Mouse (Mus musculus): Measurements from ENCODE around the gene Tmed8.
"Not testable (repeated sequence)": the region's sequence is repeated elsewhere in the genome, so short reads cannot be mapped to it uniquely, and the experiment has no call there.

Gene Tmed8

DNA sequence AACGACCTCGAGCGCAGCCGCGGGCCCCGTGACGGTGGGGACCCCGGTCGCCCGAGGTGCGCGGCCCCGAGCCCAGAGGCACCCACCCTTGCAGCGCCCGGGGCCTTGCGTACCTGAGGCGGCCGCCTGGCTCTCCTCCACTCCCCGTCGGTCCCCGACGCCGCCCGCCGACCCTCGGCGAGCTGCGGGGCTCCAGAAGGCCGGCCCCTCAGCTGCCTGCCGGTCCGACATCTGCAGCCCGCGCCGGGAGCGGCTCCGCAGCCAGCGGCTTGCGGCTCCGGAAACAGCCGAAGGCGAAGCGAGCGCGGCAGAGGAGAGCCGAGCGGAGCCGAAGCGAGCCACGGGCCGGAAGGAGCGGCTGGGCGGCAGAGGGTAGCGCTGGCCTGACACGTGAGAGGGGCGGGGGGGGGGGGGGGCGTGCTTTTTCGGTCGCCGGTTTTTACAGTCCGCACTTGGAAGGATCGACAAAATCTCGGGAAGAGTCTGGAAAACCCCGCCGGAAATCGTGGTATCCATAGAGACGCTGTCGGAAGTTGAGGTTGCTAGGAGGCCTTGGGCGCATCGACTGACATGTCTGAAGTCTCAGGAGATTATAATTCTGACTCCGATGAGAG is at the start of gene Tmed8:
TSS of gene Tmed8 (minus strand) at position 482 of the 614 bp plus-strand sequence.
- in situ Hi-C loops (cut with MseI, MboI), result no loop called here

DNA sequence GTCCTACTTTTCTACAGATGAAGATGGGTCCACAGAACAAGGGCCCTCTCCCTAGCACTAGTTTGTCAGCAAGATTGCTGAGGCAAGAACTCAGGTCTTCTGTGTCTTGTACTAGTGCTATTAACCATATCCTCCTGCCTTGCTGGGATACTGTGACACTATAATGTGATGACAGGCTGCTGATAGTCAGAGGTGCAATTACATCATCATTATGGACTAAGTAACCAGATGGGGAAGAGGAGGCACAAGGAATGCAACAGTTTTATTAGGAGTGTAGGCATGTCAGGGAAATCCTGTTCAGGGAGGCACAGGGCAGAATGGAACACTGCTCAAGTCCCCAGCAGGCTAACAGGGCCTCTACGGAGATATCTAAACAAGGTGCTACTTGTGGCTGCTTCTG is 38.4 kb upstream of the Tmed8 start, which contains the start of gene Noxred1:
TSS of gene Noxred1 (minus strand) at position 101 of the 400 bp plus-strand sequence.
- in situ Hi-C loops (cut with MseI, MboI), result no loop called here

DNA sequence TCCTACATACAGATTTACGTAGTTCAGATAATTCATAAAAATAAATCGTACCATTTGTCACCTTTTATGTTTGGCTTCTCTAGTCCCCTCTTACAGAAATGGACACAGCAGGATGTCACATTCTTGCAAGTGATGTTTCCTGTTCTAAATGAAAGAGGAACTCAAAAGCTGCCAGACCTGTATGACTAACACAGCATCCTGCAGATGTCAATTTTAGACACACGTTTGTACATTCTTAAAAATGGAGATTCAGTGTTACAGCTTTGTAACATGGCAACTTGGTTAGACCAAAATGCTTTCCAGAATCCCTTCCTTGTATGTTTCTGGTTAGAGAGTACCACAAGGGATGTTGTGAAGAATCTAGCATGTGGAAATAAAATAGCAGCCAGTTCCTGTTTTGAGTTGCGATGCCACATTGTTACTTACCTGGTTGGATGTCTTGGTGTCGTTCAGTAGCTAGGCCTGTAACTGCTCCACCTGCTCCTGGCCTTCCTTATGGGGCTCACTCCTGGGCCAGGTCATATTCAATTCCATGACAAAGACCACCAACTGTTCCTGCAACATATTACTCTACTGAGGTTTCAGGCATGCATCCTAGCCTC is 36.7 kb upstream of the Tmed8 start:
- in situ Hi-C loops (cut with MseI, MboI), result no loop called here

DNA sequence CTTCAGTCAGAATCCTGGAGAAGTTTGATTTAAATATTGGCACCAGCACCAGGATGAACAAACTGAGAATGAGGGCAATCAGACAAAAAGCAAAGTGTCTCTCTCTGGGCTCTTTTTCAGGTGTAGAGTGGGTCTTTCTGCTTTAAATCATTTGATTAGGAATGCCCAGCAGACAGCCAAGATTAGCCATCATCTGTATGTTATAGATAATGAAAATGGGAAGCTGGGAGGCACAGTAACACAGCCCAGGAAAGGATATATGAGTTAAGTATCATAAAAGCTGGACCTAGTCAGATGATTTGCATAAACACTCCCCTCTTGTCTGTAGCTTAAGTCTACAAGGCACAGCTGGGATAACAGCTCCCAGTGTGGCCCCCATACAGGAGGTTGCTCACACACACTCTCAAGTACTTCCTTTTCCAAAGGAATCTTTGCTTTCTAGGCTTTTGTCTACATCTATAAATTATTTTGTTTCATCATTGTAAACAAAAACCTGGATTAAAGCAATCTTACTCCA is 30.2 kb upstream of the Tmed8 start:
- in situ Hi-C loops (cut with MseI, MboI), result no loop called here

DNA sequence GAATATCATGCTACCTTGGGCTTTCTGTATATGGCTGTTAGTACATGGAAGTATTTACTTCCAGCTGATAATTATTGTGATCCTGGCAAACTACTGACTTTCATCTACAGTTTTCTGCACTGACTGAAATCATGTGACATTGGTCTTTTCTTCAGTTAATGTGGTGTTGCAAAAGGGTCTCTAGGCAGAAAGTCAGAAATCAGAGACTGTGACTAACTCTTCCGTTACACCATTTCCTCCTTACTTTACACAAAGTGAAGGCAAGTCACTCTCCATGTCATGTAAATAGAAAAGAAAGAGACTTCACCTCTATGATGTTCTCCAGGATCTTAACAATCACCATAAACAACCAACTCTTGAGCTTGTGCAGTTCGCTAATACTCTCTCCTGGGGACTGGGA is 29.4 kb upstream of the Tmed8 start:
- in situ Hi-C loops (cut with MseI, MboI), result no loop called here

DNA sequence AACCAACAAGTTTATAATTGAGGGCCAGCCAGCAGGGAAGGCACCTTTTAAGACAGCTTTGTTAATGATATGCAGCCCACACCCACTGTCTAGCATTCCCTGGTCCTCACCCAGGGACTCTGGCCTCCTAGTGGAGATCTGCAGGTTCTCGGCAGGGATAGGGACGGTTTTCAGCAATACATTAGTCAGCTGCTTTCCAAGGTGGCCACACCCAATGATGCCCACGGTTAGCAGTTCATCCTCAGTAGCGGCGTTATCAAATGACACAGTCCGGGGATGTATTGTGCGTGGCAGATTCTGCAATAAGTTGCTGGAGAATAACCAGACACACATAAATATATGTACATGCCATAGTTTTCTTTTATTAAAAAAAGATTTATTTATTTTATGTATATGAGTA is 26.5 kb upstream of the Tmed8 start:
- in situ Hi-C loops (cut with MseI, MboI), result no loop called here

DNA sequence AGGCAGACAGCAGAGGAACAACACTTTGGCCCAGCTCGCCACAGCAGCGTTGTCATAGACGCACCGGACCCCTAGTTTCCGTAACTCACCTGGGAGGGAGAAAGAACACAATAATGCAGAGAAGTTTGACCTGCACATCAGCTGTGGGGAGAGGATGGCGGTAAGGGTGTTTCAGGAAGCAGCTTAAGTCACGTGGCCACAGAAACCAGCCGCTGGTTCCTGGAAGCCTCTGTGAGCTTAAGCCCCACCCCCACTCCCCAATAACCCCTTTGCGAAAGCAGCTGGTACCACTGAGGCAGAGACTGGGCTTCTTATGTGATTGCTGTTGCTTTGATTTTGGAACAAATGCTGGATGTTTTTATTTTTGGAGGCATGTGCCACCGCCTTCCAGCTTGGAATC is 24.7 kb upstream of the Tmed8 start:
- in situ Hi-C loops (cut with MseI, MboI), result no loop called here

DNA sequence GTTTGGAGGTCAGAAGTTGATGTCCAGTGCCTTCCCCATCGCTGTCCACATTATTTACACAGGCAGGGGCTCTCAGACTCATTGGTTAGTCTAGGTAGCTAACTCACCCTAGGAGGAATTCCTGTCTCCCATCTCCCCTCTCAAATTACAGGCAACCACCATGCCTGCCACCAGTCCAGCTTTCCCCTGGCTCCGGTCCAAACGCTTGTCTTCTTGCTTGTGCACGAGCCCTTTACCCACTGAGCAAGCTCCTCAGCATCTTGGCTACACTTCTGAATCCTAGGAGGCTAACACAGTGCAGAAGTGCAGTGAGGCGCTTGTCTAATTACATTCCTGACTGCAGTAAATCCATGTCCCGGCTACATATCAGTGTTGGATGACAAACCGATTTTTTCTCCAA is 19.1 kb upstream of the Tmed8 start:
- in situ Hi-C loops (cut with MseI, MboI), result no loop called here

DNA sequence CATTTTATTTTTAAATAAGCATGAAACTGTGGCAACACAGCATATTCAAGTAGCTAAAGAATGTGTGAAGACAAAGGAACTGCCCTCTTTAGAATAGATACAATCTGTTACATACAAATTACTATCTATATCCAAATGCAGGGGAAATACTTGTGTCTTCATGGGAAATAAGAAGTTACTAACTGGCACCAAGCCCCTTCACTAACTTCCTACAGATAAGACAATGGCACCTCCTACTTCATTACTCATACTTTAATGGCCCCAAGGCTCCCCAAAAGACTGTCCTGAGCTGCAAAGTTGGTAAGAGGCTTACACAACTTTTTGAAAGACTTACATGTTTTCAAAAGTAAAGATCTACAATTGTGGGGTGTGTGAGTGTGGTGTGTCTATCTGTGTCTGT is 17.3 kb upstream of the Tmed8 start:
- in situ Hi-C loops (cut with MseI, MboI), result no loop called here

DNA sequence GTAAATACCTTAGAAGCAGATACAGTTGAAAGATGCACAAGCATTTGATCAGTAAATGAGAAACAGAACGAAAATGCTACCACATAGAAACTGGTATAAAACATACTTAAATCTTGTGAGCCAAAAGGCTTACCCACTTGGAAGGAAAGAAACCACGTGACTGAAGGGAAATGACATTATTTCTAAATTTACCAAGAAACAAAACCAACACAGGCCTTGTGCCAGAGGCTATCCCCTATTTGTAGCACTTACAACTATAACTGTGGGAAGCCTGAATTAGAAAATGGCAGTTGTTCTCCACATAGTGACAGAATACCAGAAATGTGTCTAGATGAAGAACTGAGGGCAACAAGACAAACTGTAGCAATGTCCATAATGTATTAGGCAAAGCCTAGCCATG is 15.8 kb upstream of the Tmed8 start:
- in situ Hi-C loops (cut with MseI, MboI), result no loop called here

DNA sequence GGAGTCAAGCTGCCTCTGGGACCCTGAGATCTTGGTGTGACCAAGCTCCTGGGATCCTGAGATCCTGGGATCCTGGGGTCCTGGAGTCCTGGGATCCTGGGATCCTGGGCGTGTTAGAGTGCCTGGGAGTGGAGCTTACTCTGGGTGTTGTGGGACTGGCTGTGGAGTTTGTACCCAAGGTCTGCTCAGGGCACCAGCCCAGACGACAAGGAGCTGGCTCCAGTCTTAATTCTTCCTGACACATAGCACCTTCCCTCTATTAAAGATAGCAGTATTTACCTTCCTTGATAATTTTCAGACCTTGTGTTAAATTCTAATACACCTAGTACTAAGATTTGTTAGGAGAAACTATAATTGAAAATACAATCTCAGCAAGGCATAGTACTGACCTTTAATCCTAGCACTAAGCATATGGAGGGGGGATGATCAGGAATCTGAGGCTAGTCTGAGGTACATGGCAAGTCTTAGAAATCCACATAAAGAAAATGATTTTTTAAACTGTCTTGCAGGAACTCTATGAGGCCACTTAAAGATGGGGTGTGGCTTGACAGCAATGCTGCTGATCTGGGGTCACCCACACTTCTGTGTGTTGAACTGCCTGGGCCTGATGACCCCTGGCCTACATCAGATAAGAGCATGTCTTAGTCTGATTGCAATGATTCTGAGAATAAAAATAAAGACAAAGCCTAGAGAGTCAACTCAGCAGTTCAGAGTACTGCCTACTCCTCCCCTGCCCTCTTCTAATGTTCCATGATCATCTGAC is 12.8 kb upstream of the Tmed8 start:
- in situ Hi-C loops (cut with MseI, MboI), result no loop called here

DNA sequence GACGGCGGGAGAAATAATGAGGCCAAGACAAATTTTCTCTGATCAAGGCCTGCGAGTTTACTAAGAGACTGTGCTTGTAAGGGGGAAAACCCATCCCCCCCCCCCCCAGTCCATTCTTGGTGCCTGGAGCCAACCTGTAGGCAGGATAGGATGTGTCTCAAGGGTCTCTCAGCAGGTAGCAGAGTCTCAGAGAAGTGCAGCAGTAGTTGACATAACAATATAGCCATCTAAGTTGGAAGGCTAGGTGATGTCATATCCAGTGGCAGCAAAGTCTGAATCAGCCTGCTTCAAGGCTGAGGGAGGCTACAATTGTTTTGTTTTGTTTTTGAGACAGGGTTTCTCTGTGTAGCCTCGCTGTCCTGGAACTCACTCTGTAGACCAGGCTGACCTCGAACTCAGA is 5.5 kb upstream of the Tmed8 start:
- in situ Hi-C loops (cut with MseI, MboI), result not testable (repeated sequence)

DNA sequence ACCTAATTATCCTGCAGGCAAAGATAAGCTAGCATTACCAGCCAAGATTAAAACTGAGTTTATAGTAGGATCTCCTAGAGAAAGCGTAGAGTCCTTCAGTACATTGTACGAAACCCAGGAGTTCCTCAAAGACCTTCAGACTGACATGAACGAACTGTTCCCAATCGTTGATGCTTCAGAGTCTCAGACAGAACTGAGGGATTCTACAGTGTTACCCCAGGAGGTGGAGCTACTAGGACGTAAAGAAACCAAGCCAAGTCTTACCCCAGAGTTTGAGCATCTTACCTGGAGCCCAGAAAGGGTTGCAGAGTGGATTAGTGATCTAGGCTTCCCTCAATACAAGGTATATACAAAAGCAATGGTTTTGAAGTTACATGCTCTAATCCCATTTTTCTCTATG is 1.4 kb upstream of the Tmed8 start:
- in situ Hi-C loops (cut with MseI, MboI), result no loop called here

DNA sequence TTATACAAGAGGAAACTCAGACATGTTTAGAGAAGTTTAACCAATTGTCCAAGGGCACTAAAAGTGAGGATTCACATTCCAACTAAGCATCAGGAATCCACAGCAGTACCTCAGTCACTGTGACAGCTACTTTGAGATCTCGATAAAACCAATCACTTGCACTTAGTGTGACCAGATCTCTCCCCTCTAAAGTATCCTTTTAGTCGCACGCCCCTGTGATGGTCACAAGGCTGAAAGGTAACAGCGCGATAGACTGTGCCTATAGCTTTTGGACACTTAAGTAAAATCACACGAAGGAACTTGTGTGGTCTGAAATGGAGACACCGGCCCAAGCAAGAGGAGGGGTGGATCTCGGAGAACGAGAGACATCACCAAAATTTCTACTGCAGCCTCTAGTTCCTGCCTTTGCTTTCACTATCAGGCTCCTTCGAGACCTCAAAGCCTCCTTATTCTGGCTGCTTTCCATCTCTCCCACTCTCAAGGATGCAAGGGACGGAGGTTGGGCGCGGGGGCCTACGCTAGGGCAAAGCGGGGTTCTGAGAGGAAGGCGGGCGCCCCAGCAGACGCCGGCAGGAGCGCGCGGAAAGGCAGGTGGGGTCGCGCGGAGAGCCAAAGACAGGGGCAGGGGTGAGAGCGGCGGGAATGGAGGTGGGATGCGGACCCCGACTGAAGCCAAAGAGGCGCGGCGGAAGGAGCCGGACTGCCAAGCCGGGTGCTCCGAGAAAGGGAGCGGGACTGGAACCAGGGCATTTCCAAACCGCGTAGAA is 865 bp downstream of the Tmed8 start, which contains the start of gene Samd15:
TSS of gene Samd15 (plus strand) at position 518 of the 767 bp plus-strand sequence.
- in situ Hi-C loops (cut with MseI, MboI), result no loop called here

DNA sequence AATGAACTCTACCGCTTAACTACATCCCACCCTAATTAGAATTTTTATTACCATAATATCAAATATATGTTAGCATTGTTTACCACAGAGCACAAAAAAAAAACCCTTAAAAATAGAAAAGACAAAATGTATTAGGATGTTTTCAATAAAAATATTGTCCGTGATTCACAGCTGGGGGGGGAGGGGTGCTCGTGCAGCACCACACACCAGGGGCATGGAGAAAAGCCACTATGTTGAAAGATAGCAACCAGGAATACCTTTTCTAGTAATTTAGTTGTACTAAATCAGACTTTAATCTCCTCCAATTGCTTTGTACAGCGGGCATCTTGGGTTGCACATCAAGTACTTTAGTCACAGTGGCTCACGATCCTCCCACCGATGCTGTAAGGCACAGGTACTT is 1.5 kb downstream of the Tmed8 start:
- in situ Hi-C loops (cut with MseI, MboI), result no loop called here

DNA sequence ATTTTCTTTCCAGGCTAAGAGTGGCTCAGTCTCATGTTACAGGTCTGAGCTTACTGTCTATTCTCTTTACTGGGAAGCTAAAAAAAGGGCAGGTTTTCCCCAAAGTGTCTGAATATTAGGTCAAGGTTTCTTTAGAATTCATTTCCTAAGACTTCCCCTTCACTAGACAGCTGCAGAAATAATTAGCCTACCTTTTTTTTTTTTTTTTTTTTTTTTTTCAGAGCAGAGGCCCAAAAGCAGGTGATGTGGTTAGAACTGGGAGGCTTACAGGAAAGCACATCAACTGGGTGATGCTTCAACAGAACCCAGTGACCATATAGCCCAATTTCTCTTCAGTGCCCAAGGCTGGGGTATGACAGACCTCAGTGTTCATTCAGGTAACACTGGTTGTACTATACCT is 3.9 kb downstream of the Tmed8 start:
- in situ Hi-C loops (cut with MseI, MboI), result no loop called here

DNA sequence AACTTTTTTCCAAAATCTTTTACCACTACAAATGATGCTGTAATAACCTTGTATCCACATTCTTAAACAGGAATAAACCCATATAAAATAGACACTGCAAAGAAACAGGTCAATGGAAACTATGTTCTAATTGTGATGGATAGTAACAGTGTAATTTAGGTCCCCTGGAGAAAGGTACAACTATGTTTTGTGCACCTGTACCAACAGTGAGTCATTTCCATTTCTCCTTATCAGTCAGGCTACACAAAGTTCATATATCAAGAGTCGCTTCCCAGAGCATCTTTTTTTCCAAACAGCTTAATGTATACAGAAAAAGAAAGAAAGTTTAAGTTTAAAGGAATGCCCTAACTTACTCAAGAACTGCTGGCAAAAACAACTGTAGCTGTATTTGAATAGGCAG is 5.2 kb downstream of the Tmed8 start:
- in situ Hi-C loops (cut with MseI, MboI), result no loop called here

DNA sequence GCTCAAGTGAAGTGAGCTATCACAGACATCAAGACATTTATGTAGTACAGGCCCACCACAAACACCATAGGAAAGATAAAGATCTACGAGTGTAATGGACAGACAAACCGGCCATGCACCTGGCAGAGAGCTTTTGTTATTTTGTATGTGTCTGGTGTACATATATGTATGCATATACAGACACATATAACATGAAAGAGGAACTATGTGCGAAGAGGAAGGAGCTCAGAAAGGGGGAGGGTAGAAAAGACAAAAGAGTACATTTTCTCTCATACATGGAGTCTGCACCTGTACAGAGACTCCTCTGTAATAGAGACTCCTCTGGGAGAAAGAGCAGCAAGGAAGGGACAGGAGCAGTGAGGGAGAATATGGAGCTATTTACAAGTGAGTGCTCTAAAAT is 7.2 kb downstream of the Tmed8 start:
- in situ Hi-C loops (cut with MseI, MboI), result no loop called here

DNA sequence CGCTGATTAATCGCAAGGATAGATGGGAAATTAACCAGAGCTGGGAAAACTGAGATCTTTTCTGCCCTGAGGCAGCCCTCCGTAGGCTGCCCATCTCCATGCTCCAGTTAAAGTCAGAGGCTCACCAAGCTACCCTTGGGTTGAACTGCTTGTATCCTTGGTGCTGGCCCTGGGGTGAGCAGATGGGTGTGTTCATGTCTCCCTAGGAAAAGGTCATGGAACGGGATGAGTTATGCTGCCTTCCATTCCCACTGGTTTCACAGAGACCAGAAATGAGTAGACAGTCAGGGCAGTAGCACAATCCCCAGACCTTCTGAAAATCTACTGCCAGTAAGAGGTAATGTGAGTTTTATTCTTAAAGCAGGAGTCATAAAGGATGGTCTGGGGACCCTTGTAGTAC is 22.6 kb downstream of the Tmed8 start:
- in situ Hi-C loops (cut with MseI, MboI), result no loop called here

DNA sequence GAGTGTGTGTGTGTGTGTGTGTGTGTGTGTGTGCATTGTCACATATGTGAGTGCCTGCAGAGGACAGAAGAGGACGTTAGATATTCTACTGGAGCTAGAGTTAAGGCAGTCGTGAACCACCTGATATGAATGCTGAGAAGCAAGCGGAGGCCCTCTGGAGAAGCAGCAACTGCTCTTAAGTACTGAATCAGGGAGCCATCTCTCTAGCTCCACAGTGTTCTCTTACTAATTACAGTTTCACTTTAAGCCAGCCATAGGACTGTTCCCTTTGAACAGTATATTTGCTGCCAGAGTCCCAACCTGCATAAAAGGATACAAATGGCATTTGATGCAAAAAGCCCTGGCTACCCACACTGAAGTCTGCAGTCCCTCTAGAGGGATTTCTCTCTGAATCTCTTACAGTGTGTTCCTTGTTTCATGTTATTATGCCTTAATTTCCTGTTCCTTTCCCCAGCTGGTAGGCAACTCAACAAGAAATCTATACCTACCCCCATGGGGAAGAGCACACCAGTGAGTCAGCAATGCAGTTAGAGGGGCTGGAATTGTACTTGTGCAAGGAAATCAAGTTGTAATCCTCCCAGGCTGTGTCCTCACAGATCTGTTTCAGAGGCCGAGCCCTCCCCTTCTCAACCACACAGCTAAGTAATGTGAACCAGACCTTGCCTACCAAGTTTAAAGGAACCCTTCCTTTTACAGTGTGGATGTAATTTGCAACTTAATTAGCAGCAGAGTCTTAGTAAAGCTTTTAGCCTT is 24.9 kb downstream of the Tmed8 start:
- in situ Hi-C loops (cut with MseI, MboI), result no loop called here

DNA sequence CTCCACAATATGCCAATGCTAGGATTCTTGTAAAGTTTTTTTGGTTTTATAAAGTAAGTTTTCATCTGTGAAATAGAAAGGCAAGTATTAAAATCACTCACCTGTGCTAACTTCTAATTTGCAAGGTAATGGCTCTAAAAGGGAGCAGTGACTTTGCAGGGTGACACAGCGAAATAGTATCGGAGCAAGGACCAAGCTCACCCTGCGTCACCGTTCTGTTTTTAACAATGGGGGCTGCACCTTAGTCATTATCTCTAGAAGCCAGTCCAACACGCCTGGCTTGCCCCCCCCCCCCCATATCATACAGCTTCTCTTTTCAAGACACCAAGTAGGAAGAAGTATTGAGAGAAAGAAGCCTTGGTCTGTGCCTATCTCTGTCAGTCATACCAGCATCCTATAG is 39.4 kb downstream of the Tmed8 start:
- in situ Hi-C loops (cut with MseI, MboI), result no loop called here

Data from mouse trophoblast stem cell (cell line).